Mouse (Mus musculus): ENCODE data around the gene Nop53. TPM values are rescaled to one million over a fixed set of nuclear protein-coding genes. Genes with fewer than 3 reads are reported as not detected.
A peak's percentile ranks its signal among the peaks of the same experiment; 100 is the strongest.

Gene Nop53
- total RNA-seq, 4 experiments from 2014 or later, result 76.2 to 96.3 (median 82.3) TPM

DNA sequence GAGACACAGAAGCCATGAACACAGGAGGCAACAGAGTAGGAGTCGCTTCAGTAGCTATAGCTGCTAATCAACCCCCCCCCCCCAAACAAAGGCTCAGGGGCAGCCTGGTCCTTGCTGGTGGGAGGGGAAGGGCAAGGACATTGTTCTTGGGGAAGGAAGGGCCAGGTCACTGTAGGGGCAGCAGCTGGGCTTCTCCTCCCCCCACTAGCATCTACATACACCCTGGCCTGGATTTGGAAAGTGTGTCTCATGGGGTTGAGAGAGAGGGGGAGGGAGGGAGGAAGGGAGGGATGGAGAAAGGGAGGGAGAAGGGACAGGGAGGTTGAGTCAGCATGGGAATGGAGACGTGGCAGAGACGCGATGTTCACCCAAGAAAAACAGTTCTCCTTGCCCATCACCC, 14.8 kb upstream of the Nop53 start:
- DNase-seq (ENCODE audit: low spot score in 2 of 2), result no peak

DNA sequence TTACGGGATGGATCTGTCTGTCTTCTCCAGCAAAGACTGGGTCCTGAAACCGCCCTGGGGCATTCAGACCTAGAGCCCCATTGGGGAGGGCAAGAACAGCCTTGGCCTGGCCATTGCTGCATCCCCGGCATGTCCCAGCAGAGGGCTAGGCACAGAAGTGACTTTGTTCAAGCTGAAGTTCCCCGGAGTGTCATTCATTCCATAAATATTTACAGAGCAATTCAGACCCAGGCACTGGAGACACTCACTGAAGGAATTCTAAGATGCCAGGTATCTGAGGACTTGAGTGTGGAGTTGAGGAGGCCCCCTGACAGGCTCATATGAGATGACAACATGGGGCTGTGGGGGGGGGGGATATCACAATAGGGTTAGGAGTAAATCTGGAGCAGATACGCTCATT, 10.3 kb upstream of the Nop53 start:
- no peak for DNase-seq (ENCODE audit: low spot score in 2 of 2)

- no peak for DNase-seq (ENCODE audit: low spot score in 2 of 2)
Measured at GRCm38 (mm10) chr7:15955509-15955908, 9.6 kb upstream of the Nop53 start.

DNA sequence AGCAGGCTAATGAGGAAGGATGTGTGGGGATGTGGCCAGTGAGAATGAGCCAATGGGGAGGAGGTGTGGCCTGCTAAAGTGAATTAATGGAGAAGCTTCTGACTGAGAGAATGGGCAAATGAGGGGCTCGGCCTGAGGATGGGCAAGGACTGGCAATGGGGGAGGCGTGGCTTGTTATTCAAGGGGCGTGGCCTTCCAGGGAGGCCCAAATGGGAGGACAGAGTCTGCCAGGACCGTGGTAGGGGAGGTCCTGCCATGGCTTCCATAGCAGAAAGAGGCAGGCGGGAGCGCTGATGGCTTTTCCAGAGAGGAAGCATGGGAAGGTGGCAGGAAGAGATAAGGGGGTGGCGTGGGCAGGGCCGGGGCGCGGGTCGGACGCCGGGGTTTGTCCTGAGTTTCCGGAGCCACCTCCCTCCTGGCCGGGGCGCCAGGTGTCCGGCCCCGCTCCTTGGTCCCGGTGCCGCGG, 9.1 kb upstream of the Nop53 start:
- no peak for DNase-seq (ENCODE audit: low spot score in 2 of 2)

DNA sequence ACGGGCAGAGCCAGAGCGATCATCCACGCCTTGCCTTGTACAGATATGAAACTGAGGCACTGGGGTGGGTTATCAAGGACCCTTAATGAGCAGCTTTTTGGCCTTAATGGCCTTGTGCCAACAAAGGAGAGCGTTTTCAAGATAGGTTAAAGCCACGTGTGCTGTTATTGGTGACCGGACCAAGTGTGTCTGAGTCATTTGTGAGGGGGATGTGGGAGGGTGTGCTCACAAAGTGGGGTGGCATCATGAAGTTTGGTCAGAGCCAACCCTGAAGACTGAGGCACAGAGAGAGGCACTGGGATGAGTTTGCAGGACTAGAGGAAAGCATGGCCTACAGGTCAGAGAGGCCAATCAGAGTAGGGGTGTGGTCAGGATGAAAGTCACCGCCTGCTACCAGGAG, 8.6 kb upstream of the Nop53 start:
- no peak for DNase-seq (ENCODE audit: low spot score in 2 of 2)

DNA sequence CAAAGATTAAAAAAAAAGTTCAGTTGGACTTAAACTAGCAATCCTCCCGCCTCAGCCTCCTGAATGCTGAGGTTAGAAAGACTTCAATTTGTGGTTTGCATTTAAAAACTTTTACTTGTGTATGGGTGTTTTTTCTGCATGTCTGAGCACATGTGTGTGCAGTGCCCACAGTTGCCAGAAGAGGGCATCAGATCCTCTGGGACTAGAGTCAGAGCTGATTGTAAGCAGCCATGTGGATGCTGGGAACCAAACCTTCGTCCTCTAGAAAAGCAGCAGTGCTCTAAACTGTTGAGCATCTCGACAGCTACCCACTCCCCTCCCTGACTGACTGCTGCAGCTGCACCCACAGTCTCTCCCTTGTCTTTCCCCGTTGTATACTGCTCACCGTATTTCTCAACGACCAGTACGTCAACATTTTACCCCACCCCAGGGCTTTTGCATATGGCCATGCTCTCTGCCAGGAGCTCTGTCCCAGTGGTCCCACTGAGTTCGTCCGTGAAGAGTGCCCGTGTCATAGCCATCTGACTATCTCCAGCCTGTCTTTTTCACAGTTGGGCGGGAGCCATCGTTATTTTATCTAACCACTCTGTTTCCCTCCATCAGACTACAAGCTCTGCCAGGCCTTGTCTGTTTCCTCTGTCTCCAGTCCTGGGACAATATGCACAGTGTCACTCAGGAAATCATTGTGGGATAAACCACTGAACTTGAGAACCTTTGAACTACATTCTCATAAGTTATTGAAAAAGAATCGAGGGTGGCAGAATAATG, 7.6 kb upstream of the Nop53 start:
- no peak for DNase-seq (ENCODE audit: low spot score in 2 of 2)

- DNase-seq (ENCODE audit: low spot score in 2 of 2), result no peak
Measured at GRCm38 (mm10) chr7:15952416-15952815, 6.5 kb upstream of the Nop53 start.

DNA sequence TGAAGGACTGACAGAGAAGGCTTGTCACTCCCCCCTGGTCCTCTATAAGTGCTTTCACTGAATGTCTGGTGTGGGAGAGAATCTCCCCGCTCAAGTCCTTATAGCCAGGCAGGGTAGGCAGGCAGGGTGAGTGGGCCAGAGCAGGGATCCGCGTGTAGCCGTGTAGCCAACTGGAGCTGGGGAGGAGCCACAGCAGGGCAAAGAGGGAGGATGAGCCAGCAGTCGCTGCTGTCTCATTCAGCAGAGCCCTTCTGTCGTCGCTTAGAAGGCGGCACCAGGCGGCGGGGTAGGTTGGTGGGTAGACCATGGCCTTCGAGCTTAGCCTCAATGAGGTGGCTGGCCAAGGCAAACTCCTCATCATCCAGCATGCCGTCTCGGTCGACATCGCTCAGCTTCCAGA, 4.1 kb upstream of the Nop53 start:
- no peak for DNase-seq (ENCODE audit: low spot score in 2 of 2)

- DNase-seq (ENCODE audit: low spot score in 2 of 2), result no peak
Measured at GRCm38 (mm10) chr7:15949216-15949790, 3.4 kb upstream of the Nop53 start.

DNA sequence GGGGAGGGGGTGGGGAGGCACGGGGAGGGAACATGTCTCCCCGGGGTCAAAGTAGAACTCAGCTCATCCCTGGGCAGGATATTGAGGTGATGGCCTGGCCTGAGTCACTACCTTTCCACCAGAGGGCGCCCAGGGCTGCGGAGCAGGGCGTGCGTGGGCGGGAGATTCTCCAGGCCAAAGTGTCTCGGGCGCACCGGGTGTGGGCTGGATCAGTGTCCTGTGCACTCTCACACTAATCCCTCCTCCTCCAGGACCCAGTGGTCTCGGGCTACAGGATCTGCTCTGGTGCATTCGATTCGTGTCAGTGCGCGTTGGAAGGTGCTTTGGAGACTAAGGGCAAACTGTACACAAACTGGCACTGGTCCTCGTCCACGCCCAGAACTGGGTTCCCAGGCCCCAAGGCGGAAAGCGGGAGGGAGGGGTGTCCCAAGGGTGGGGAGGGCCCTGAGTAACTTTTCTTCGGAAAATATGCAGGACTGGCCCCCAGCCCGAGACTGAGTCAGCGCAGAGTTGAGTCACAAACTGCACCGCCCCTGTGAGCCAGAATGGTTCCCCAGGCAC, 2.6 kb upstream of the Nop53 start:
- peak; percentile 88 to 90 for DNase-seq (ENCODE audit: low spot score in 2 of 2)

GRCm38 (mm10) chr7:15947653-15948260, 1.9 kb upstream of the Nop53 start:
- DNase-seq (ENCODE audit: low spot score in 2 of 2), result no peak

- no peak for DNase-seq (ENCODE audit: low spot score in 2 of 2)
Measured at GRCm38 (mm10) chr7:15945211-15945610, 663 bp downstream of the Nop53 start.

GRCm38 (mm10) chr7:15944311-15944710, 1.6 kb downstream of the Nop53 start:
- DNase-seq (ENCODE audit: low spot score in 2 of 2), result no peak

DNA sequence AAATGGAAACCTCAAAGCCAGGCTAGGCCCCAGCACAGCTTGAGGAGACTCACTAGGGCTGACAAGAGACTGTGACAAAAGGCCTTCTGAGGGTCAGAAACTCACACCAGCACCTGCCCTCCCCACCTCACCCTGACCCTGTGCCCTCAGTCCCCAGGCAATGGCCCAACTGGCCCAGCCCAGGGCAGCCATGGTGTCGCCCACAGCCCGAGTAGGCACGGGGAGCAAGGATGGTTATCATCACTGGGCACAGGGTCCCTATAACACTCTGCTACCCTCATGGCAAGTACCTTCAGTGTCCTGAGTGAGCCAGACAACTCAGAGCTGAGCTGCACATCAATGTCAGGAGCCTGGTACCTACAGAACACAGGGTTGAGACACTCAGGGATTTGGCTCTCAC, 7.3 kb downstream of the Nop53 start:
- DNase-seq (ENCODE audit: low spot score in 2 of 2), result no peak

GRCm38 (mm10) chr7:15937491-15937890, 8.4 kb downstream of the Nop53 start:
- DNase-seq (ENCODE audit: low spot score in 2 of 2), result no peak

DNA sequence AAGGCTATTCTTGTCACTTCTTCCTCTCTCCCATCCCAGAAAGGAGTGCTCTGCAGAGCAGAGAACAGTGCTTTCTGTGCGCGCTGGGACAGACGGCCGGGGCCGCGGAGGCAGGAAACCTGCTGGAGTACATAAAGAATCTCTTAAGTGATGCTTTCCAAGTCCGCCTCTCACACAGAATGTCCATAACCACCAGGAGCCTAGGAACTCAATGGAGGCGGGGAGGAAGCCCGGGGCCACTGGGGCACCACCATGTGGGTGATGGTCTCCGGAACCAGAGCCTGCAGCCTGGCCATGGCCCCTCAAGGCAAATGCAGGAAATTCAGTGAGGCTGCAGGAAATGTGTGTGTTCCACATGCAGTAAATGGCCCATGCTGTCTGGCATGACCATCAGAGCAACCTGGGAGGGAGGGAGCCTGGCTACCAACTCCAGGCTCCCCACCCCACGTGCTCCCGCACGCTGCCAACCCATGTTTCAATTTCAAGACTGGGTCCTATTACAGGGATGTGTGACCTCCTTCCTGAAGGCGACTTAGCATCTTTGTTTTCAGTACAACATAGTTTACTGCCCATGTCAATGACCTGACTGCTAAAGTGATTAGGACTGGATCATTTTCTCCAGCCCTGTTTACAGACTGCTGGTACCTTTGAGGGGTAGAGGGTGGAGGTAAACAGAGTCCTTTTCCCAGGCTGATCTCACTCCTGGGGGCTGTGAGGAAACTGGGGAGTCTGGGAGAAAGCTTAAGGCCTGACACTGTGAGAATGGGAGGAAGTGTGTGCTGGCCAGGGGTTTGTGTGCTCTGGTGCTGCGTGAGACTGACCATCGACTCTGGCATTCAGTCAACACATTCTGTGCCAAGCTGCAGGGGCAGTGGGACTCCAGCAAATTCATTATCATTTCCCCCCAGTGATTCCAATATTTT, 12.2 kb downstream of the Nop53 start:
- no peak for DNase-seq (ENCODE audit: low spot score in 2 of 2)

- no peak for DNase-seq (ENCODE audit: low spot score in 2 of 2)
Measured at GRCm38 (mm10) chr7:15931635-15932034, 14.2 kb downstream of the Nop53 start.

- DNase-seq (ENCODE audit: low spot score in 2 of 2), result no peak
Measured at GRCm38 (mm10) chr7:15930543-15930942, 15.3 kb downstream of the Nop53 start.

- peak in 1 of 2 experiments; percentile 48 for DNase-seq (ENCODE audit: low spot score in 2 of 2)
Measured at GRCm38 (mm10) chr7:15929910-15930309, 16.0 kb downstream of the Nop53 start.

DNA sequence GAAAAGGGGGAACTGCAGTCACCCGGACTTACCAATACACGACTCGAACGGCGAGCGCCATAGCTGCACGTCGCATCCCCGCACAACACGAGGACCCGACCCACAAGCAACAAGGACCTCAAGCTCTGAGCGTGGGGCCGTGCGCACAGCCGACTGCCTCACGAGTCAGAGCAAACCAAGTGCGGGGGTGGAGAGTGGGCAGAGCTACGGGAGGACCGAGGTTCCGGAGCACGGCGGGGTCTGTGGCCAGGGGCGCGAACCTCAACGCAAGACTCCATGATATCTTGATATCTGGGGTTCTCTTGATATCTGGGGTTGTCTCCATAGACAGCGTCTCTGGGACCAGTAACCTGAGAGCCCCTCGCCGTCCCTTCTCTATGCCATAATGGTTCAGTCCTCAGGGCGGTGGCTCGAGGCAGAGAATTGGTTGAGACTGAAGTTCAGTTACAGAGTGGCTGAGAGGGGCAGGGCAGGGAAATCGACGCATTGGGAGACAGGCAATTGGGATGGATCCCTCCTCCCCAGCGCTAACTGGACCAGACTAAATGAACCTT, 23.6 kb downstream of the Nop53 start, which contains the start of gene Selenow:
Selenow (minus strand) TSS at position 183 of the 554 bp plus-strand sequence.
- peak; percentile 88 to 89 for DNase-seq (ENCODE audit: low spot score in 2 of 2)

DNA sequence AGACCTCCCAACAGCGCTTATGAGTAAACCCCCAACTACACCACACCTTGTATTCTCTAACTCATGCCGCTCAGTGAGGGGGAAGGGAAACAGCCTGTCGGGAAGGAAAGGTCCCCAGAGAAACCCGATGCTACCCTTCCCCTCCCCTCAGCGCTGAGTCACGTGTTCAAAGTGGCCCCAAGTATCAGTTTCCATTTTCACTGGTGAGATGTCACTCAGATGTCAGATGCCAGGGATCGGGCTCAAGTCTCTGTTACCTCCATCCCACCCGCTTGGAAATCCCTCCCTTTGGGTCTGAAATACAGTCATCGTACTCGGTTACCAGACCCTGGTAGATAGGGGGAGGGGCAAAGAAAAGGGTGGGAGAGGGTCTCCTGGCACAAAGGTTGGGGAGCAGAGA, 24.1 kb downstream of the Nop53 start:
- DNase-seq (ENCODE audit: low spot score in 2 of 2), result peak; percentile 51 to 67
